Mouse (Mus musculus) embryo, embryonic 10.5 days (tissue): ENCODE data around the gene Gstt4.
A peak's percentile ranks its signal among the peaks of the same experiment; 100 is the strongest.
"Not testable (repeated sequence)": the region's sequence is repeated elsewhere in the genome, so short reads cannot be mapped to it uniquely, and the experiment has no call there.

Source experiments
- DNase-seq: peaks from one replicate; pipeline ENCODE4 v3.0.0-alpha.2; 2015; ENCODE audit warnings: low spot score

The Gstt4 gene

DNA sequence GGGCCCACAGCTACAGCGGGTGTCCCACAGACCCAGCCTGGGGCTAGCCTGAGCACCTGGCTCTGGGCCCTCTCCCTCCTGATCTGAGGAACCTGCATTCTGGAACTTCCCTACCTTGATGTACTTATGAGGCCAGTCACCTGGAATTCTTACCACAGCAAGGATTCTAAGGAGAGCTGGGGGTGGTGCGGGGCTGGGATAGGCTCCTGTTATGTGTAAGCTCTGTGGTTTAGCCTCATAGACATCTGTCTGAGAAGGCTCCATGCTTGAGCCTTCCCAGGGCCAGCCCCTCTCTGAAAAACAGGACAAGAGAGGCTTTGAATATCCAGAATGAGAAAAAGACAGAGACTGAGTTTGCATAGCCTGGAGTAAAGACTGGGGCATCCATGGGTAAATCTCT is at the start of gene Gstt4:
Gene Gstt4 (minus strand): TSS at position 101 of the 400 bp plus-strand sequence.
- no peak for DNase-seq

DNA sequence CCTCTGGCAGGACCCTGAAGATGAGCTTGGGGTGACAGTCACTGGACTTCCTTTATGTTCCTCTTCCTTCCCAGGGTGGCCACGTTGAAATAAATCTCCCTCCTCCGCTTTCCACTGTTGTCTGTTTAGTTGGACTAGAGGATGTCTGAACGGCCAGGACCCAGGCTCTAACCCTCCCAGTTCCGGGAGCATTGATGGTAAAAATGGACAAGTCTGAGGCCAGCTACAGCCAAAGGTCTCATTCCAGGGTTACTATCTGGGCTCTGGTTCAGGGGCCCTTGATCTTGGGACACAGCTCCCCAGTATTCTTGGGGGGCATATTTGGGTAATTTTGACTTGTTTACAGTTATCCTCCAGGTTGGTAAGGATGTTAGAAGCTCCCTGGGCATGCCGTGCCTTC is 39.2 kb upstream of the Gstt4 start:
- no peak for DNase-seq

DNA sequence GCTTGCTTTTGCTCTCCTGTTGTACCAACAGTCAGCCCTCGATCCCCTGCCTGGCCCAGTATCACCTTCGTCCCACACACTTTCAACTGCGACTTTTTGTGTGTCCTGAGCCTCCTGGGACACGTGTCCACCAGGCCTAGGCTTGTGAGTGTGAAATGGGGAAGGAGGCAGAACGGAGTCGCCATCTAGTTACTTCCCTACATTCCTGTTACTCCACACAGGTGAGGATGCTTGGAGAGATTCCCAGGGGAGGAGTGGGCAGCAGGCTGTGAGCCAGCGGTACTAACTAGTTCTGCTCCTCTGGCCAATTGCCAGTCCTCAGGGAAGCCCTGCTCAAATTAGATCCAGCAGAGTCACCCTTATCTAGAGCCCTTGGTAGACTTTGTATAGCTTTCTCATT is 38.4 kb upstream of the Gstt4 start:
- DNase-seq, result peak; percentile 30

- peak; percentile 96 for DNase-seq
Measured at GRCm38 (mm10) chr10:75859786-75860470, 37.6 kb upstream of the Gstt4 start, which contains the start of gene Mif. Gene Mif, minus strand, starts transcription at chr10:75860240.

DNA sequence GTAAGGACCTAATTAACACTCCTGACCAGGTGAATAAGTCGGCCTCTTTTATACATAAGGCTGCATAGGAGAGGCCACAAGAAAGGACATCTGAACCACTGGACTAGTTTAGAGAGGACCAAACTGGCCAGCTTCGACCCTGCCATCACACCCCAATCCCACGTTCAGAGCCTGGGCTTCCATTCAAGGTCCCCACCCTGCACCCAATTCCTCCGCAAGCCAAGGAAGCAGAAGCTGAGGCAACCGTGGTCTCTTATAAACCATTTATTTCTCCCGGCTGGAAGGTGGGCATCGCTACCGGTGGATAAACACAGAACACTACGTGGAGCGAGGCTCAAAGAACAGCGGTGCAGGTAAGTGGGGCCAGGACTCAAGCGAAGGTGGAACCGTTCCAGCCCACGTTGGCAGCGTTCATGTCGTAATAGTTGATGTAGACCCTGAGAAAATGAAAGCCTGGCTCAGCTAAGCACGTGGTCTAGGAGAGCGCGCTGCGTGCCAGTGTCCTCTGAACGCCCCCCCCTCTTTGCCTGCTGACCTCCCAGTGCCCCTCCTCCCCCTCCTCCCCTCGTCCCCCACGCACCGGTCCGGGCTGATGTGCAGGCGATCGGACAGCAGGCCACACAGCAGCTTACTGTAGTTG is 36.9 kb upstream of the Gstt4 start:
- peak; percentile 86 for DNase-seq

DNA sequence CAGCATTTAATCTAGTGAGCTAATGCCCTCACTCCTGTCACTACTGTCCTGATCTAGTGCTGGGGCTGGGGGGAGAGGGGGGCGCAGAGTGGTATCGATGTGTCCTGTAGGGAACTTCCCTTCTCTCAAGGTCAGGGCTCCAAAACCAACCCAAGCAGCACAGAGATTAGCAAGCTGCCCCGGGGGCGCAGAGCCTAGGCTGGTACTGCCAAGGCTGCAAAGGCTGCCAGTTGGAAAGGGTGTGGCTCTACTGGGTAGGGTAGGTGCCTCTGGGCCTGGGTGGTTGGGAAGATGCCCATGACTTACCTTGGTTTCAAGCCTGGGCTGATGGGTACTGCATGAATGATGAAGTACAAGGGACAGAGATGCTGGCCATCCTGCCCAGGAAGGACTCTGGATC is 35.3 kb upstream of the Gstt4 start:
- DNase-seq, result no peak

DNA sequence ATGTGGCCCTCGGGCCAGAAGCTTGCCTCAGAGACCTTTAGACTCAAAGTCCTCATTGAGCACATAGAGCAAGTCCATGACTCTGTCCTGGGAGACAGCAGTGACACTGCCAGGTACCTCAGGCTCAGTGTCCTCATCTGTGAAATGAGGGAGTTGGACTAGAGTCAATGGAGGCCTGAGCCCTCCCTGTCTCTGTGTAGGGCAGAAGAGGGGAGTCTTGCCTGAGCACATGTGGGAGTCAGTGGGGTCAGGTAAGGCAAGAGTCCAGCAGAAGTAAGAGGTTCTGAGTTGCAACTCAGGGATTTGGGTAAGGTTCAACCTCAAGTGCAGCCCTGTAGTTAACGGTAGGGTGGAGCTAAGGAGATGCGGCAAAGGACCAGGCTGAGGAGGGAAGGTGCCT is 34.6 kb upstream of the Gstt4 start:
- no peak for DNase-seq

GRCm38 (mm10) chr10:75856155-75856907 is 34.0 kb upstream of the Gstt4 start:
- DNase-seq, result no peak

- no peak for DNase-seq
Measured at GRCm38 (mm10) chr10:75855416-75855981, 33.2 kb upstream of the Gstt4 start.

- no peak for DNase-seq
Measured at GRCm38 (mm10) chr10:75854791-75855190, 32.4 kb upstream of the Gstt4 start.

GRCm38 (mm10) chr10:75854096-75854495 is 31.8 kb upstream of the Gstt4 start:
- DNase-seq, result no peak

GRCm38 (mm10) chr10:75853452-75853851 is 31.1 kb upstream of the Gstt4 start:
- DNase-seq, result peak; percentile 95

- no peak for DNase-seq
Measured at GRCm38 (mm10) chr10:75852539-75853125, 30.3 kb upstream of the Gstt4 start.

DNA sequence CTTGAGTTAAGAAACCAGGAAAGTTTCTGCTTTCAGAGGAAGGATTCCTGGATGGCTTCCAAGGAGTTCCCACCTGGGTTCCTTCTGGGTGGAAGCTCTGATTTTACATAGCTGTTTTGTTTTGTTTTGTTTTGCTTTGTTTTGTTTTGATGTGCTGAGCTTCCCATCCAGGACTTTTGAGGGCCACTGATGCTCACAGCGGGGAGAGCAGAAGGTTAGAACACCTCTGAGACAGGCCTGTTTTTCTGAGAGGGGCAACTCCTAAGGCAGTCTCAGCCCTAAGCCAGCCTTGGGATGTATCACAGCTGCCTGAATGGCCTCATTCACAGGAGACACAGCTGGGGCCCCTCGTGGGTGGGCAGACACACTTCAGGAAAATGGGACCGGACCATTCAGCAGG is 29.3 kb upstream of the Gstt4 start:
- DNase-seq, result no peak

DNA sequence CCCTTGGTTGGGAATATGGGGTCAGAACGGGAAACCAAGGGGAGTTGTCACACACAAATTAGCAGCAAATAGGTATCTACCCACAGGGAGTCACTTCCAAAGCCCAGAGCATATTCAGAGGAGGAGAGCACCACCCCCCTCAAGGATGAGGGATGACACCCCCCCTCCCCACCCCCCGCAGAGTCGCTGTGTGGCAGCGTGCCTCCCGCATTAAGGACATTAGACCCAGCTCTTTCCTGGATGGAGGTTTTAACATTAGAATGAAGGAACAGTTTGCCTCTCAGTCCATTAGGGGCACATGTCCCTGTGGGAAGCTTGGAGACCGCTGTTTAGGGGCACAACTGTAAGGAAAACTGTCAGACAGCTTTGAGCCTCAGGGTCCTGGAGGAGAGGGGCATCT is 28.7 kb upstream of the Gstt4 start:
- DNase-seq, result no peak

- no peak for DNase-seq
Measured at GRCm38 (mm10) chr10:75848382-75848781, 26.0 kb upstream of the Gstt4 start.

DNA sequence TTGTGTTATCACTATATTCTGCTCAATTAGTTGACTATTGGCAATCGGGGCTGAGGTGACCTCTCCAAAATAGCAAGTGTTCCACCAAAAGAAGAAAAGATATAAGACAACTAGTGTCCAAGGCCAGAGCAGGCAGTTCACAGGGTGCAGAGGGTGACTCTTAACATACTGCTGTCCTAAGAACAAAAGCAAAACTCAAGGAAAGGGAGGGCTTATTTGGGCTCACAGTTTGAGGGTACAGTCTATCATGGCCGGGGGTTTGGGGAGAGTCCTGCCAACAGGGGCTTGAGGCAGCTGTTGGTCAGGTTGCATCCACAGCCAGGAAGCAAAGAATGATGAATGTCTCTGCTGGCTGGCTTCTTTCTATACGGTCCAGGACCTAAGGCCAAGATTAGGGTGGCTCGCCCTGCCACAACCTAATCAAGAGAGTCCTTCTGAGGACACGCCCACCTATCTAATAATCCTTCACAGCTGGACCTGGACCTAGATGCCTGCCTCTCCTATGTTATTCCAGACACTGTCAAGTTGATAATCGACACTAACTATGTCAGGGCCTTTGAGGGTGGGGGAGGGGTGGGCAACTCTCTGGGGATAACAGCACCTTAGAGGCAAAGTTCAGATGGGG is 23.1 kb upstream of the Gstt4 start:
- DNase-seq, result no peak

DNA sequence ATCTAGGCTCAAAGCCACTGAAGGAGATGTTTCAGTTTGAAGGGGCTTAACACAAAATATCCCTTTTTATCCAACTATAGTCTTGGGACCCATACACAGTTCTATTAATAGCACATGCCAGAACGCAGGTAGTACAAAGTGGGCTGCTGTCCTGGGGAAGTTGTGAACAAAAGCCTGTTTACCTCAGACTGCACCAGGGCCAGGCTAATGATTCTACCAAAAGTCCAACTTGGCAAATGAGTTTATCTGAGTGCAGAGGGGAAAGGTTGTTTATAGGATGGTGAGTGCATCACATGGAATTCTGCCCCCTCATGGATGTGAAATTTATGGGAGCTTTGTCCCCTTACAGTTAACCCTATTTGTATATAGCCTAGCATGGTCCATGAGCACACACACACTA is 22.5 kb upstream of the Gstt4 start:
- DNase-seq, result no peak

GRCm38 (mm10) chr10:75843898-75844297 is 21.6 kb upstream of the Gstt4 start:
- DNase-seq, result not testable (repeated sequence)

DNA sequence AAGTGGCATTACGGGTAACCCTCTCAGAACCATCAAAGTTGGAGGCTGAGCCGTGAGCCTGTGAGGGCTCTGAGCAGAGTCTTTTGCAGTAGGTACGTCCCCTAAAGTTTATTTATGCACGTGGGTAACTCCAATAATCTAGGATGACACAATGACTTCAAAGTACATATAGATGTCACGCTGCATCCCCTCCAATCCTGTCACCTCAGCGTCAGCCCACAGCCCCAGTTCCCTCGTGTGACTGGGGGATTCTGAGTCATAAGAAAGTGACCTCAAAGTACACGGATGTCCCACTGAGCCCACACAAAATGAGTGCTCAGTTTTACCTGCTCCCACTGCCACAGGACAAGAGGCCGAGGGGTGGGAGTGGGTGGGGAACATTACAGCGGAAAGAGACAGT is 16.7 kb upstream of the Gstt4 start:
- DNase-seq, result no peak

DNA sequence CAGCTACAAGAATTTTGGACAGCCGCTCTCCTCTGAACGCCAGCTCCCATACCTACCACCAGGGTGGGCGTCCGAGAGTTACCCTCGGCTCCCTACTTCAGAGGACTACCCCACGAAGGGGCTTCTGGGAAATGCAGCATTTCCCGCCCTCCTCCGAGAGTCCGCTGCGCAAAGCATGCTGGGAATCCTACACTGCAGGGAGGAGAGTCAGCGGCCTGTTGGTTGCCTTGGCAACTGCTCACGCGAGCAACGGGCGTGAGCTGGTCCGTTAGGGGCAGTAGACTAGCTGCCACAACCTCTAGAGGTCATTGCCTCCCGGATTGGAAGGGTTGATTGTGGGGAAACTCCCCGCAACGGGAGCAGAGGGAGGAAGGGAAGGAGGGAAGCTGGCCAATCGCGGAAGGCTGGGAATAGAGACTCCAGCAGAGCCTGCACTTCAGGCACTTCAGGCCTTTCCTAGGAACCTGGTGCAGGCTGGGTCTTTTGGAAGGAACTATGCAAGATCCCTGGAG is 15.0 kb upstream of the Gstt4 start, which contains the start of gene Gstt2:
Gene Gstt2 (minus strand): TSS at position 177 of the 512 bp plus-strand sequence.
- DNase-seq, result peak; percentile 98
